Mouse (Mus musculus) c-Kit-negative CD71-positive TER-119-positive erythroid progenitor cells, embryonic 14.5 days (primary cell): ENCODE data around the gene Jmjd1c.

ENCODE experiments used
- DNase-seq: peaks from one replicate; pipeline ENCODE4 v3.0.0-alpha.2; 2013; ENCODE audit warnings: low read depth, low spot score

Jmjd1c gene

DNA sequence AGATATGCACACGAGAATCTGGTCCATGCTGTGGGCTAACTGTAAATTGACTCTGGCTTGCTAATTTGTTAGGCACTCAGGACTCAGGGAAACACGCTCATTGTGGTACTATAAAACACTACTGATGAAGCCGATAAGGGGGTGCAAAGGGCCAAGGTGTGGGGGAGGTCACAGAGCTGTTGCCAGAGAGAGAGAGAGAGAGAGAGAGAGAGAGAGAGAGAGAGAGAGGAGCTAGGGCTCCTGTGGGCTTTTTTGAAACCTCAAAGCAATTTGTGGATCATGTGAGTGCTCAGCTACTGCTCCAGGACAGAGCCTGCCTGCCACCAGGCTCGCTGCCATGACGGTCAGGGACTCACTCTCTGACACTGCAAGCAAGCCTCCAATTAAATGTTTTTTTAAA lies 202.9 kb downstream of the Jmjd1c start:
- no peak for DNase-seq

DNA sequence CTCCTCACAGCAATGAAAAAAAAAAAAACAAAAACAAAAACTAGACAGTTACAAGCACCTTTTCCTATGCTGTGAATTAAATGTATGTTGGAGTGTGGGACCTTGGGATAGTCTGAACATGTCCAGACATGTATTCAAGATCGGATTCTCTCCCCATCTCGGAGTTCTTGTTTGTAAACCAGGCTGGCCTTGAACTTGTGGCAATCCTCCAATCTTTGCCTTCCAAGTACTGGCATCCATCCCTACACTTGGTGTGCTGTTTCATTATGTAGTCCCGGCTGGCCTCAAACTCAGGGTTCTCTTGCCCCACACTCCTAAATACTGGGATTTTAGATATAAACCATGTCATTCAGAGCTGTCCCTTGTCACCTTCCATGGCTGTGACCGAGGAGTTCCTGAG lies 203.4 kb downstream of the Jmjd1c start:
- no peak for DNase-seq

DNA sequence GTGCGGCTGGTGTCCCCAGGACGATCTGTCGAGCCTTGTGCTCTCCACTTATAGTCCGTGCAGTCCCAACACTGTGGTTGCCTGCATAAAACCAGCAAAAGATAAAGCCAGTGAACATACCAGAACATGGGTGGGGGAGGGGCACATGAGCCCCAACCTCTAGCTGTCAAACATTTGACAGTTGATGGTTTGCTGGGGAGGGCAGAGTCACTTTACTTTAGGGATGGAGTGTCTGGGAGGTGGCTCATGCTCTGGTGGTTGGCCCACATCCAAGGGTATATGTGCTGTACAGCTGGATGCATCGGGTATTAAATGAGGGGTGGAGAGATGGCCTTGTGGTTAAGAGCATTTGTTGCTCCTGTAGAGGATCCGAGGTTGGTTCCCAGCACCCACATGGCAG lies 205.1 kb downstream of the Jmjd1c start:
- no peak for DNase-seq

- DNase-seq: no peak
Observed at GRCm38 (mm10) chr10:67302340-67302739, 206.4 kb downstream of the Jmjd1c start.
